Mouse (Mus musculus): ENCODE measurements around the gene Pdlim3. TPM values are rescaled to one million over a fixed set of nuclear protein-coding genes. Genes with fewer than 3 reads are reported as not detected.
A peak's percentile ranks its signal among the peaks of the same experiment; 100 is the strongest.

Pdlim3 gene
- total and polyA plus RNA-seq, 3 experiments = 29.4 to 52.5 (median 29.9) TPM

GRCm38 (mm10) chr8:45885775-45886174 lies 514 bp downstream of the Pdlim3 start:
- intact Hi-C loops (cut with DNase I) = loop anchor here (1.0 to 2.0 kb wide), 4 partner anchors 15 to 69 kb away; partner anchors contain the start of gene Ccdc110
- Histone ChIP-seq H3K4me3 (peak overlapping the region; percentile 52), H3K4me1 (ENCODE audit: control insufficient read depth, insufficient read depth, low read length) (peaks cover 1% of the 10 kb centered on the region), H3K79me2 (replicated peaks; ENCODE audit: control insufficient read depth, insufficient read depth, low read length) (no peaks in the 10 kb centered on the region), H3K27ac (peak overlapping the region; percentile 94), H3K9ac (ENCODE audit: low read depth, low read length) (peak overlapping the region; percentile 77), H3K27me3 (ENCODE audit: control insufficient read depth, insufficient read depth, low read length) (no peaks in the 10 kb centered on the region), H3K36me3 (ENCODE audit: control insufficient read depth, insufficient read depth, low read length) (no peaks in the 10 kb centered on the region)
- no peak for DNase-seq
- WGBS = 26% methylated on average over 2 of the region's 2 CpGs
- TF ChIP-seq EP300 (IDR thresholded peaks at IDR 0.05; ENCODE audit: insufficient read depth, low read depth, low read length) (no peak), CTCF (IDR thresholded peaks at IDR 0.05) (peak; percentile 69), POLR2A (IDR thresholded peaks at IDR 0.05; ENCODE audit: insufficient read depth, low read depth, low read length) (no peak)

GRCm38 (mm10) chr8:45889737-45890136 lies 4.5 kb downstream of the Pdlim3 start:
- TF ChIP-seq POLR2A (IDR thresholded peaks at IDR 0.05; ENCODE audit: insufficient read depth, low read depth, low read length) (no peak), EP300 (IDR thresholded peaks at IDR 0.05; ENCODE audit: insufficient read depth, low read depth, low read length) (no peak), CTCF (IDR thresholded peaks at IDR 0.05) (no peak)
- WGBS = 90% methylated on average over 7 of the region's 7 CpGs
- no peaks in the 10 kb centered on the region; the same call in none of the 2 replicates for H3K4me1 ChIP-seq (ENCODE audit: control insufficient read depth, insufficient read depth, low read length)
- intact Hi-C loops (cut with DNase I) = no loop called here
- no peak overlapping the region for H3K27ac ChIP-seq
- H3K4me3 ChIP-seq = no peak overlapping the region
- no peak for DNase-seq
- no peaks in the 10 kb centered on the region for H3K36me3 ChIP-seq (ENCODE audit: control insufficient read depth, insufficient read depth, low read length)
- H3K27me3 ChIP-seq (ENCODE audit: control insufficient read depth, insufficient read depth, low read length) = no peaks in the 10 kb centered on the region
- no peak overlapping the region for H3K9ac ChIP-seq (ENCODE audit: low read depth, low read length)
- H3K79me2 ChIP-seq (replicated peaks; ENCODE audit: control insufficient read depth, insufficient read depth, low read length) = no peaks in the 10 kb centered on the region

- DNase-seq = no peak
- Histone ChIP-seq H3K27ac (no peak overlapping the region), H3K36me3 (ENCODE audit: control insufficient read depth, insufficient read depth, low read length) (no peaks in the 10 kb centered on the region), H3K4me1 (ENCODE audit: control insufficient read depth, insufficient read depth, low read length) (peaks cover 2% of the 10 kb centered on the region; the same call in 1 of the 2 replicates), H3K27me3 (ENCODE audit: control insufficient read depth, insufficient read depth, low read length) (no peaks in the 10 kb centered on the region), H3K4me3 (no peak overlapping the region), H3K9ac (ENCODE audit: low read depth, low read length) (no peak overlapping the region), H3K79me2 (replicated peaks; ENCODE audit: control insufficient read depth, insufficient read depth, low read length) (no peaks in the 10 kb centered on the region)
- intact Hi-C loops (cut with DNase I) = no loop called here
- TF ChIP-seq POLR2A (IDR thresholded peaks at IDR 0.05; ENCODE audit: insufficient read depth, low read depth, low read length) = no peak
- 61% methylated on average over 3 of the region's 3 CpGs for WGBS
These were observed 11.3 kb downstream of the Pdlim3 start for GRCm38 (mm10) chr8:45896590-45896989.

GRCm38 (mm10) chr8:45899783-45900182 lies 14.5 kb downstream of the Pdlim3 start:
- Histone ChIP-seq H3K27me3 (ENCODE audit: control insufficient read depth, insufficient read depth, low read length) (no peaks in the 10 kb centered on the region), H3K4me3 (no peak overlapping the region), H3K4me1 (ENCODE audit: control insufficient read depth, insufficient read depth, low read length) (peaks cover 5% of the 10 kb centered on the region), H3K36me3 (ENCODE audit: control insufficient read depth, insufficient read depth, low read length) (peaks cover 21% of the 10 kb centered on the region), H3K9ac (ENCODE audit: low read depth, low read length) (no peak overlapping the region), H3K27ac (no peak overlapping the region), H3K79me2 (replicated peaks; ENCODE audit: control insufficient read depth, insufficient read depth, low read length) (no peaks in the 10 kb centered on the region)
- no peak for TF ChIP-seq POLR2A (IDR thresholded peaks at IDR 0.05; ENCODE audit: insufficient read depth, low read depth, low read length)
- no peak for TF ChIP-seq EP300 (IDR thresholded peaks at IDR 0.05; ENCODE audit: insufficient read depth, low read depth, low read length)
- no peak for TF ChIP-seq CTCF (IDR thresholded peaks at IDR 0.05)
- DNase-seq = peak in 1 of 2 experiments; percentile 45
- WGBS = 38% methylated on average over 3 of the region's 3 CpGs
- intact Hi-C loops (cut with DNase I) = no loop called here

- Histone ChIP-seq H3K79me2 (replicated peaks; ENCODE audit: control insufficient read depth, insufficient read depth, low read length) (no peaks in the 10 kb centered on the region), H3K27ac (peak overlapping the region; percentile 55), H3K9ac (ENCODE audit: low read depth, low read length) (peak overlapping the region; percentile 28), H3K36me3 (ENCODE audit: control insufficient read depth, insufficient read depth, low read length) (peaks cover 21% of the 10 kb centered on the region), H3K4me1 (ENCODE audit: control insufficient read depth, insufficient read depth, low read length) (peaks cover 5% of the 10 kb centered on the region), H3K27me3 (ENCODE audit: control insufficient read depth, insufficient read depth, low read length) (no peaks in the 10 kb centered on the region), H3K4me3 (no peak overlapping the region)
- DNase-seq = no peak
- intact Hi-C loops (cut with DNase I) = no loop called here
- 48% methylated on average over 8 of the region's 8 CpGs for WGBS
- TF ChIP-seq CTCF (IDR thresholded peaks at IDR 0.05) = no peak
- peak; percentile 42 for TF ChIP-seq POLR2A (IDR thresholded peaks at IDR 0.05; ENCODE audit: insufficient read depth, low read depth, low read length)
- no peak for TF ChIP-seq EP300 (IDR thresholded peaks at IDR 0.05; ENCODE audit: insufficient read depth, low read depth, low read length)
These were observed 16.4 kb downstream of the Pdlim3 start for GRCm38 (mm10) chr8:45901626-45902025.

- no peaks in the 10 kb centered on the region for H3K27me3 ChIP-seq (ENCODE audit: control insufficient read depth, insufficient read depth, low read length)
- no peak overlapping the region for H3K9ac ChIP-seq (ENCODE audit: low read depth, low read length)
- H3K27ac ChIP-seq = peak overlapping the region; percentile 15
- H3K4me3 ChIP-seq = no peak overlapping the region
- intact Hi-C loops (cut with DNase I) = no loop called here
- TF ChIP-seq EP300 (IDR thresholded peaks at IDR 0.05; ENCODE audit: insufficient read depth, low read depth, low read length) (no peak), CTCF (IDR thresholded peaks at IDR 0.05) (no peak), POLR2A (IDR thresholded peaks at IDR 0.05; ENCODE audit: insufficient read depth, low read depth, low read length) (no peak)
- no peaks in the 10 kb centered on the region for H3K79me2 ChIP-seq (replicated peaks; ENCODE audit: control insufficient read depth, insufficient read depth, low read length)
- H3K36me3 ChIP-seq (ENCODE audit: control insufficient read depth, insufficient read depth, low read length) = peaks cover 21% of the 10 kb centered on the region
- H3K4me1 ChIP-seq (ENCODE audit: control insufficient read depth, insufficient read depth, low read length) = peaks cover 5% of the 10 kb centered on the region
- 11% methylated on average over 3 of the region's 3 CpGs for whole genome bisulfite sequencing
- DNase-seq = peak in 1 of 2 experiments; percentile 41
These were observed 18.4 kb downstream of the Pdlim3 start for GRCm38 (mm10) chr8:45903659-45904058.
